Mouse (Mus musculus) intestine, embryonic 15.5 days (tissue): ENCODE measurements around the gene Npsr1. TPM values are rescaled to one million over a fixed set of nuclear protein-coding genes. Genes with fewer than 3 reads are reported as not detected.

Source experiments
- ATAC-seq: fragments of 200-750 bp; cut with Nextera tagmentation; 2 replicates; pipeline ENCODE4 v1.8.0; 2017; ENCODE audit warnings: moderate TSS enrichment, moderate library complexity
- H3K27ac ChIP-seq: fragments of 300-500 bp; sonication (generic); 2 replicates; pipeline ENCODE4 v1.5.1; 2015; ENCODE audit warnings: mild to moderate bottlenecking, inconsistent platforms
- H3K27me3 ChIP-seq: fragments of 300-500 bp; sonication (generic); replicated peaks from 2 replicates; pipeline ENCODE4 v1.6.1; 2015; ENCODE audit warnings: inconsistent platforms
- H3K36me3 ChIP-seq: fragments of 300-500 bp; sonication (generic); 2 replicates; pipeline ENCODE4 v1.6.1; 2015; ENCODE audit warnings: inconsistent platforms
- H3K4me1 ChIP-seq: fragments of 300-500 bp; sonication (generic); replicated peaks from 2 replicates; pipeline ENCODE4 v1.6.1; 2015; ENCODE audit warnings: inconsistent platforms
- H3K4me2 ChIP-seq: fragments of 300-500 bp; sonication (generic); replicated peaks from 2 replicates; pipeline ENCODE4 v1.6.1; 2015; ENCODE audit warnings: mild to moderate bottlenecking, inconsistent platforms
- H3K4me3 ChIP-seq: fragments of 300-500 bp; sonication (generic); replicated peaks from 2 replicates; pipeline ENCODE4 v1.5.1; 2015; ENCODE audit warnings: inconsistent platforms
- H3K9ac ChIP-seq: fragments of 300-500 bp; sonication (generic); 2 replicates; pipeline ENCODE4 v1.6.1; 2015; ENCODE audit warnings: inconsistent platforms
- H3K9me3 ChIP-seq: fragments of 300-500 bp; sonication (generic); 2 replicates; pipeline ENCODE4 v1.6.1; 2016; ENCODE audit warnings: inconsistent platforms
- WGBS: fragments of 180-500 bp; shearing (Covaris S2); methylation state at CpG from one replicate; pipeline ENCODE4 v1.1.7; 2015; 5-methylcytosine and 5-hydroxymethylcytosine counted together
- polyA plus RNA-seq: library from polyadenylated mRNA; unstranded; fragments of >200 nt; fragmentation: Nextera tagmentation; extraction: Ambion mirVana; gene quantifications from 2 replicates; pipeline ENCODE4 v1.2.1, GENCODE M21; 2015

The Npsr1 gene
- polyA plus RNA-seq, 1 experiment from 2014 or later: not detected

DNA sequence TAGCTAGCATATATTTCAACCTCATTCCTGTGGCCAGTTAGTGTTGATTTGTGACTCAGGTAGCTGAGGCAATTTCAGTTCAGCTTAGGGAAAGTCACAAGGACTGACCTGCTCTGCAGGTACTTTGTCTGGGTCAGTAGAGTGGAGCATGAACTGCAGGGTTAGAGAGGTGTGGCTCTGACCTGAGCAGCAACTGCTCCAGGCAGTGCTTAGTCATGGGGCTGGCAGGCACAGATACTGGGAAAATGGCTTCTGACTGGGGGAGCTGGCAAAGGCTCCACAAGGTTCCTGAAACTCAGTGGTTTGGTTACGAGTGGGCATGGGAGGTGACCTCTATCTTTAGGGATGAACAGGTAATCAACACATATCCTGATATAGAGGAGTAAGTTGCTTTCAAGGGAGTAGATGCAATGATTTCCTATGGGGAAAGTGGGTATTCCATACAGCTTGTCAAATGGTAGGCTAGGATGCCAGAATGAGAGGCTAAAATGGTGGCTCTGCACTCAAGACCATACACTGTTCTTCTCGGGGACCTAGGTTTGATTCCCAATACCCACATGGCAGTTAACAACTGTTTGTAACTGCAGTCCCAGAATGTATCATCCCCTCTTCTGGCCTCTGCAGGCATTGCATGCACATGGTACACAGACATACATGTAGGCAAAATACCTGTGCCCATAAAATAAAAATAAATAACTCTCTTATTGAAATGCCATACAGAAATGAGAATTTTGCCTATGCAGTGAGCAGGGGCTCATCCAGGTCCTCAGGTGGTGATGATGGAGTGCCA is 182.9 kb downstream of the Npsr1 start:
- H3K36me3 ChIP-seq: no peaks in the 10 kb centered on the region
- H3K27ac ChIP-seq: no peak overlapping the region
- H3K4me2 ChIP-seq: no peak overlapping the region
- H3K9ac ChIP-seq: no peak overlapping the region
- 87% methylated on average over 2 of the region's 2 CpGs for WGBS
- no peaks in the 10 kb centered on the region for H3K4me1 ChIP-seq
- H3K4me3 ChIP-seq: no peak overlapping the region
- no peaks in the 10 kb centered on the region for H3K27me3 ChIP-seq
- ATAC-seq: peak; percentile 56; the same call in 1 of the 2 replicates
- H3K9me3 ChIP-seq: no peaks in the 10 kb centered on the region

DNA sequence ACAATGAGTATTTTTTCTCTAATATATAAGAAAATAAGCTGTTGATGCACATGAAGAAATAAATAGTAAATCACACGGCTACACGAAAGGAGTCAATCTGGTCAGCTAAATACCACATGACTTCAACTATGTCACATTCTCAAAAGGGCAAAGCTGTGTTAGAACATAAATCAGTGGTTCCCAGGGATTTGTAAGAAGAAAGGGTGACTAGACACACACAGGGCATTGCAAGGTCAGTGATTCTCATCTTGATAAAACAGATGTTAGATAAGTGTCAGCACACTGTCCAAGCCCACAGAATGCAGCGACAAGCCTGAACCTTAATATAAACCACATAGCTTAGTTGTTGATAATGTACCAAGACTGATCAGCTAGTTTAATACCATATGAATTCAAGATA is 184.8 kb downstream of the Npsr1 start:
- H3K36me3 ChIP-seq: no peaks in the 10 kb centered on the region
- no peaks in the 10 kb centered on the region for H3K9me3 ChIP-seq
- WGBS: 74% methylated on average over 3 of the region's 3 CpGs
- H3K4me2 ChIP-seq: no peak overlapping the region
- no peaks in the 10 kb centered on the region for H3K27me3 ChIP-seq
- no peak for ATAC-seq
- no peak overlapping the region for H3K4me3 ChIP-seq
- no peak overlapping the region for H3K27ac ChIP-seq
- no peaks in the 10 kb centered on the region for H3K4me1 ChIP-seq
- H3K9ac ChIP-seq: no peak overlapping the region

DNA sequence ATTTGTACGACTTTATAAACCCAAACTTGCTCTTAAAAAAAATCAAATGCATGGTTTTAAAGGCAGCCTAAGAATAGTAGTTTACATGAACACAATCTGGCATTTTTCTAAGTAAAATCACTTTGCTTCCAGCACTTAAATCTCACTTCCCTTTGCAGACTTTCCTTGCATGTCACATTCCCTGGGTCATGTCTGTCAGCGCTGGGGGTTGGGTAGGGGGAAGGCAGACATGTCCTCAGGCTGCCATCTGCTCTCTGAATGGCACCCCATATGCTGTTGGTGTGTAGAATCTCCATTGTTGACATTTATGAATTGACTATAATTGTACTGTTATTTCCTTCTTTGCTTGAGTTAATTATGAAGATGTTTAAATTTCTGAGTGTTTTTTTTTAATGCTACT is 185.3 kb downstream of the Npsr1 start:
- Histone ChIP-seq H3K27ac (no peak overlapping the region), H3K9me3 (no peaks in the 10 kb centered on the region), H3K4me1 (no peaks in the 10 kb centered on the region), H3K27me3 (no peaks in the 10 kb centered on the region), H3K9ac (no peak overlapping the region), H3K4me3 (no peak overlapping the region), H3K4me2 (no peak overlapping the region), H3K36me3 (no peaks in the 10 kb centered on the region)
- no peak for ATAC-seq
- 78% methylated on average over 2 of the region's 2 CpGs for WGBS

DNA sequence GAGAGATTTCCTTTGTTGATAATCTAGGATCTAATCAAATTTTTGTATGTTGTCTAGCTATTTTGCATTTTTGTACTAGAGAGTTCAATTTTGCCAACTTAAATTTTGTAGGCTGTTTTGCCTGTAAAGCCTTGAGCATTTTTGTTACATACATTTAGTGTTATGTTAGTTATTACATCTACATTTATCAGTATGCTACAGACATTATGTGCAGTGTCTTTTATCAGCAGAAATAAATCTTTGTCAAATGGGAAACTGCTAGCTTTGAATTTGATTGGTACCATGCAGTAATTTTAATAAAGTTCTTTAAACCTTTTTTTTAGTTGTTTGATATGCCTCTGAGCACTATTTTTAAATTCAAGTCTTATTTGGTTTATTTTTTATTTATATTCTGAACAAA is 185.7 kb downstream of the Npsr1 start:
- H3K27ac ChIP-seq: no peak overlapping the region
- no peaks in the 10 kb centered on the region for H3K27me3 ChIP-seq
- H3K9me3 ChIP-seq: no peaks in the 10 kb centered on the region
- ATAC-seq: no peak
- H3K4me2 ChIP-seq: no peak overlapping the region
- no peak overlapping the region for H3K9ac ChIP-seq
- no peak overlapping the region for H3K4me3 ChIP-seq
- no peaks in the 10 kb centered on the region for H3K4me1 ChIP-seq
- no peaks in the 10 kb centered on the region for H3K36me3 ChIP-seq

DNA sequence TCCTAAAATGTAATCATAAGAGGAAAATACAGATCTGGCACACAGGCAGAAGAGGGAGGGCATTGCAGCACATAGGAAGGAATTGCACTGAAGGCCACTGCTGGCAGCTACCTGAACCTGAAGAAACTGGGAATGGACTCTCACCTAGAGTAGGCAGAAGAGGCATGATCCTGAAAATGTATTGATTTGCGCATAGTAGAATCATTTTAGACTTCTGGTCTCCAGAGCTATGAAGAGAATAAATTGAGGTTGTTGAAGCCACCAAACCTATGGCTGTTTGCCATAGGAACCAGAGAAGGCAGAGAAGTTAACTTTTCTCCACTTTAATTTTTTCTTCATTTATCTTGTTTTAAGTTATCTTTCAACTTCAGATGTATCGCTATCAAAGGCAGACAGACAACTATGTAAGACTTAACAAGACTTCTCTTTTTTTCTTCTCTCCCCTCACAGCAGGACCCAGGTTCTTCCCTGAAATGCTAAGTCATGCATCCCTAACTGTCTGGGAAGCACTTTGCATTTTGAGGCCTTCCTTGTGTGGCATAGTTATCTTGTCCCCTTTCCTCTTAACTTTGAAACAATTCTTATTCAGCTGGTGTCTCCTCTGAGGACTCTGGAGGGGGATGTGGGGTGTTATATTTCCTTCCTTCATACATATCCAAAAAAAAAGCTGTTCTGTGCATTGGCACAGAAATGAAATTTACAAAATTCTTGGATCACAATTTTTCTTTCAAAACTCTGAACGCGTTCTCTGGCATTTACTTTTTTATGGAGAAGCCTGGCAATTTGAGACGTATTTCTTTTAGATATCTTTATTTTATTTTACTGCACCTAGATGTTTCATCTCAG is 186.7 kb downstream of the Npsr1 start:
- Histone ChIP-seq H3K4me1 (no peaks in the 10 kb centered on the region), H3K9me3 (no peaks in the 10 kb centered on the region), H3K27ac (no peak overlapping the region), H3K27me3 (no peaks in the 10 kb centered on the region), H3K4me3 (no peak overlapping the region), H3K4me2 (no peak overlapping the region), H3K9ac (no peak overlapping the region), H3K36me3 (no peaks in the 10 kb centered on the region)
- no peak for ATAC-seq
- WGBS: 85% methylated on average over 5 of the region's 5 CpGs

DNA sequence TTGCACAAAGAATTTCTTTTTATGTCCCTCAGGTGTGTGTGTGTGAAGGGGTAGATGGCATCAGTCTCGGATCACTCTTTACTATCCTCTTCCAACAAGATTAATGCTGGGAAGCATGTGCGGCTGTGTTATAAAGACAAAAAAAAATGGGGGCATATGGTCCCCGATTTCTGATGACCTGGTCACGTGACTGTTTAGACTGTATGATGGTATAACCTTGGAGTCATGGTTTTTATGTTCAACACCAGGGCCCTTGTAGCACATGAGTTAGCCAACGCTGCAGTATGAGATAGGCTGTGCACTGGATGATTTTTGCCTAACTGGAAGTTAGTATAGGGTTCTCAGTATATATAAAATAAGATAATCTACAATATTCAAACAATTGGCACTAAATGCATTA is 187.6 kb downstream of the Npsr1 start:
- Histone ChIP-seq H3K27ac (no peak overlapping the region), H3K9me3 (no peaks in the 10 kb centered on the region), H3K27me3 (no peaks in the 10 kb centered on the region), H3K4me1 (no peaks in the 10 kb centered on the region), H3K9ac (no peak overlapping the region), H3K36me3 (no peaks in the 10 kb centered on the region), H3K4me3 (no peak overlapping the region), H3K4me2 (no peak overlapping the region)
- 86% methylated on average over 5 of the region's 5 CpGs for WGBS
- no peak for ATAC-seq

DNA sequence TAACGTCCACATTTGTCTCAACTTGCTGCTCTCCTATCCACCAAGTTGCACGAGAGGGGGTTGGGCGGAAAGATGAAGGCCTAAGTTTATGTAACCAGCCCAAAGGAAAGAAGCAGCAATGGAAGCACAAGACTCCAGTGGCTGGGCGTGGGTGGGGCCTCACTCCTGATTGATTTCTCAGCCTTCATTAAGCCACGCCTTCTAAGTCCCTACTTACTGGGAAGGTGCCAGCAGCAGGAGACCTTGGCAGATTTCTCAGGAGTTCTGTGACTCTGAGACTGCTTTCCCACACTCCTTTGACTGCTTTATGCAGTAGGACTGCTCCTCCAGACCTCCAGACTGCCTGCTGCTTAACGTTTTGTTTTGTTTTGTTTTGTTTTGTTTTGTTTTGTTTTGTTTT is 193.6 kb downstream of the Npsr1 start:
- ATAC-seq: peak; percentile 55; the same call in 1 of the 2 replicates

DNA sequence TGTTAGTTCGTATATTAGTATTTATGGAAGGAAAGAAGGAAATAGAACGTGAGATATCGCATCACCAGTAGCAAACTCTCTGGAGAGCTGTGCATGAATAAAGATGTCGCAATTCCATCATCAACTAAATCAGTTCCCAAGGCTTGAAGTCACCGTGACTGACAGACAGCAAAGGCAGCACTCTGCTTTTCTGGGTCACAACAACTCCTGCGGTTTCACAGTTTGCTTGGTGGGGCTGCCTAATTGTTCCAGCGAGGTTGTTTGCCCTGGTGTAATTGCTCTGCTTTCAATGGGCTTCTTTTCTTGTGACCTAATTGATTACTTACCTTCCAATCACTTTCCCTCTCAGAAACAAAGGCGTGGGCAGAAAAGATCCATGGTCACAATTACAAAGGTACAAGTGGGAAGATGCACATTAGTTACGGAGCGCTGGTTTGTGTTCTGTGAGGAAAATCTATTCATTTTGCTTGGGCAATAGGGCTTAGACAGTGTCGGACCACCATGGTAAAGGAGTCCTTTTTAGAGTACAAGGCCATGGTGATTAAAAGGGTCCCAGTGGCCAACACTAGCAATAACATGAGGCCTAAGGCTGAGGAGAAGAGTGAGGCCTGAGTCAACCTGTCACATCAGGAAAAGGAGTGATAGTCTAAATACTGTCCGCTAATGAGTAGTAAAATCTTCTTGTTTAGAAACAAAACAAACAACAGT is 195.6 kb downstream of the Npsr1 start:
- H3K27ac ChIP-seq: no peak overlapping the region
- no peaks in the 10 kb centered on the region for H3K27me3 ChIP-seq
- H3K9ac ChIP-seq: no peak overlapping the region
- no peaks in the 10 kb centered on the region for H3K9me3 ChIP-seq
- no peak overlapping the region for H3K4me3 ChIP-seq
- ATAC-seq: no peak
- H3K36me3 ChIP-seq: no peaks in the 10 kb centered on the region
- H3K4me1 ChIP-seq: no peaks in the 10 kb centered on the region
- H3K4me2 ChIP-seq: no peak overlapping the region
- 70% methylated on average over 12 of the region's 12 CpGs for WGBS

More for the DNA sequence above, 193.6 kb downstream of the Npsr1 start:
- Histone ChIP-seq H3K9me3 (no peaks in the 10 kb centered on the region), H3K4me1 (no peaks in the 10 kb centered on the region), H3K4me3 (no peak overlapping the region), H3K36me3 (no peaks in the 10 kb centered on the region), H3K4me2 (no peak overlapping the region), H3K27ac (no peak overlapping the region), H3K27me3 (no peaks in the 10 kb centered on the region), H3K9ac (no peak overlapping the region)
- 28% methylated on average over 6 of the region's 6 CpGs for WGBS

DNA sequence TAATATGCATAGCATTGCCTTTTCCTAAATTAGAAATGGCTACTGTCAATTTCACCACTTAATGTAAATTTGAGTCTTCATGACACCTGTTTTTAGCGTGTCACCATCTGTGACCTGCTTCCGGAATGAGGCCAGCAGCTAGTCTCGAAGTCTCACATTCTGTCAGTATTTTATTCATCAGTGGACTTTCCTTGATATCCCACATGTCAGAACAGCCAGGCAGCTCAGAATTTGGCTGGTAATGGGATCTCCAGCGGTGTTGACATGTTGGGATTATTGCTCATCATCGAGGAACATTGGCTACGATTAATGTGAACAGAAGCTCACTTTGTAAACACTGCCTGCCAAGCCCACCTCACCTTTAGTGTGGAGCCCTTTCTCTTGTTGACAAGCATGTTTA is 205.1 kb downstream of the Npsr1 start:
- Histone ChIP-seq H3K27ac (no peak overlapping the region), H3K4me1 (no peaks in the 10 kb centered on the region), H3K9me3 (no peaks in the 10 kb centered on the region), H3K4me3 (no peak overlapping the region), H3K27me3 (no peaks in the 10 kb centered on the region), H3K9ac (no peak overlapping the region), H3K4me2 (no peak overlapping the region), H3K36me3 (no peaks in the 10 kb centered on the region)
- no peak for ATAC-seq
- 87% methylated on average over 6 of the region's 6 CpGs for WGBS

DNA sequence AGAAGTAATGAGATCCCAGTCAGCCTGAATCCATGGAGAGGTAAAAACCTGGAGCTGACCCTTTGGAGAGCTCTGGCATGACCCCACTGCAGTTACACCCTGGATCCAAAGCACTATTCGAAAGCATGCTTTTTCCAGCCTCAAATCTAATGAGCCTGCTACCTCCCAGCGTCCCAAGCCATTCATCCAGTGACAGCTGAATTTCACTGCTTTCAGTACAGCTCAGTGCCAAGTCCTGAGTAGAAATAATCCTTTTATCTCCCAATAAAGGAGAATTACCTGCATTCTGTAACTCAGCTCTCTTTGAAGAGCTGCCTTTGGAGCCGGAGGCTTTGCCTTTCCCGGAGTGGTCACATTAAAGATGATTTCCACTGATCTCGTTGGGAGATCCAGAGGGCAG is 209.2 kb downstream of the Npsr1 start:
- no peak for ATAC-seq
- H3K9ac ChIP-seq: no peak overlapping the region
- no peaks in the 10 kb centered on the region for H3K4me1 ChIP-seq
- H3K27ac ChIP-seq: no peak overlapping the region
- H3K4me3 ChIP-seq: no peak overlapping the region
- no peaks in the 10 kb centered on the region for H3K9me3 ChIP-seq
- H3K27me3 ChIP-seq: no peaks in the 10 kb centered on the region
- H3K4me2 ChIP-seq: no peak overlapping the region
- H3K36me3 ChIP-seq: no peaks in the 10 kb centered on the region
- 60% methylated on average over 5 of the region's 5 CpGs for WGBS

DNA sequence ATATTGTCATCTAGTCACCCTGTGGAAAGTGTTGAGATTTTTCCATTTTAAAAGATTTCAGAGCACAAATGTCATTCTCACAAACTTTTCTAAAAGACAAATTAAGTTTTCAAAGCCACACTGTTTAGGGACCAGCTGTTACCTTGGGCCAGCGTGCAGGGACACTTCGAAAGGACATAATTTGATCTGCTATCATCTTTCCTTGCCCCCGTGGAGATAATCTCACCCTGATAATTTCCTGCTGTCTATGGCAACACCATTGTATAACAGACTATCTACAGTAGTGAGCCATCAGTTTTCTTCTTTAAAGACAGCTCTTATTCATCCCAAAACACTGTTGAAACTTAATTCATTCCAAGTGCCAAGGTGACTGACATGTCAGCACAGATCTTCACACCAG is 209.6 kb downstream of the Npsr1 start:
- no peak overlapping the region for H3K9ac ChIP-seq
- no peaks in the 10 kb centered on the region for H3K36me3 ChIP-seq
- H3K9me3 ChIP-seq: no peaks in the 10 kb centered on the region
- no peaks in the 10 kb centered on the region for H3K27me3 ChIP-seq
- no peak overlapping the region for H3K4me3 ChIP-seq
- WGBS: 60% methylated on average over 3 of the region's 3 CpGs
- no peak for ATAC-seq
- no peaks in the 10 kb centered on the region for H3K4me1 ChIP-seq
- H3K27ac ChIP-seq: no peak overlapping the region
- no peak overlapping the region for H3K4me2 ChIP-seq

DNA sequence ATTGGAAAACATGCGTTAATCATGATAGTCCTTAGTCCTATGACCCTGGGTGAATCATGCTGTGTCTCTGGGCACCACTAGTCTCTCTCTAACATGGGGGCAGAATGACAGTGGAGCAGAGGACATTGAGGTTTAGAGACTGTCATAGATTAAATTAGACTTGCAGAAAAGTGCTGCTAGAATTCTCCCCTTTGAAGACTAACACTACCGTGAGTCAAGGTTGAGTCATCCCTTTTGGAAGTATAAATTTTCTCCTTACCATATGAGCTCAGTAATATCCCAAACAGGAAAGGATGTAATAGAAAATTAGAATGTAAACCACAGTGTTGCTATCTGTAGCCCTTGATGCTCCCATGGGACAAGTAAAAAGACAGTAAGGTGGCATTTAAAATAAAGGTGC is 218.0 kb downstream of the Npsr1 start:
- no peak overlapping the region for H3K4me3 ChIP-seq
- H3K36me3 ChIP-seq: no peaks in the 10 kb centered on the region
- no peaks in the 10 kb centered on the region for H3K9me3 ChIP-seq
- H3K27me3 ChIP-seq: no peaks in the 10 kb centered on the region
- no peak overlapping the region for H3K27ac ChIP-seq
- WGBS: 91% methylated on average over 2 of the region's 2 CpGs
- no peaks in the 10 kb centered on the region for H3K4me1 ChIP-seq
- no peak for ATAC-seq
- H3K4me2 ChIP-seq: no peak overlapping the region
- no peak overlapping the region for H3K9ac ChIP-seq
